Mouse (Mus musculus): Measurements from ENCODE around the gene BC107364. TPM values are rescaled to one million over a fixed set of nuclear protein-coding genes. Genes with fewer than 3 reads are reported as not detected.
"Not testable (repeated sequence)": the region's sequence is repeated elsewhere in the genome, so short reads cannot be mapped to it uniquely, and the experiment has no call there.

BC107364 gene
- 4.6 TPM in 2 replicates for polyA plus RNA-seq (2011; ENCODE audit: insufficient read depth, insufficient read length, low read depth, missing spikeins)

- H3K27ac ChIP-seq (ENCODE audit: insufficient read depth, low read length); H3K4me3 ChIP-seq (ENCODE audit: low read depth, low read length); H3K9ac ChIP-seq (ENCODE audit: low read depth, poor library complexity, severe bottlenecking); H3K36me3 ChIP-seq (ENCODE audit: control insufficient read depth, insufficient read depth, low read length, poor library complexity, severe bottlenecking); H3K9me3 ChIP-seq (replicated peaks; ENCODE audit: control insufficient read depth, insufficient read depth, low read length, poor library complexity, severe bottlenecking); H3K27me3 ChIP-seq (ENCODE audit: control insufficient read depth, insufficient read depth, low read length, poor library complexity, severe bottlenecking); H3K4me1 ChIP-seq (ENCODE audit: control insufficient read depth, insufficient read depth, low read length): not testable (repeated sequence)
Observed at GRCm38 (mm10) chr3:96452262-96452661, at the start of gene BC107364. TSS of gene BC107364 (minus strand) at chr3:96452306.

- Histone ChIP-seq H3K4me3 (ENCODE audit: low read depth, low read length) (peak overlapping the region; percentile 81), H3K27me3 (ENCODE audit: control insufficient read depth, insufficient read depth, low read length, poor library complexity, severe bottlenecking) (no peaks in the 10 kb centered on the region), H3K27ac (ENCODE audit: insufficient read depth, low read length) (peak overlapping the region; percentile 63), H3K9me3 (replicated peaks; ENCODE audit: control insufficient read depth, insufficient read depth, low read length, poor library complexity, severe bottlenecking) (no peaks in the 10 kb centered on the region), H3K9ac (ENCODE audit: low read depth, poor library complexity, severe bottlenecking) (peak overlapping the region; percentile 96), H3K36me3 (ENCODE audit: control insufficient read depth, insufficient read depth, low read length, poor library complexity, severe bottlenecking) (no peaks in the 10 kb centered on the region), H3K4me1 (ENCODE audit: control insufficient read depth, insufficient read depth, low read length) (no peaks in the 10 kb centered on the region)
- no peak for TF ChIP-seq CTCF (IDR thresholded peaks at IDR 0.05; ENCODE audit: low read depth, low read length)
- TF ChIP-seq POLR2A (IDR thresholded peaks at IDR 0.05; ENCODE audit: insufficient read depth, low read length), result no peak
- TF ChIP-seq EP300 (IDR thresholded peaks at IDR 0.05; ENCODE audit: insufficient read depth, low read depth, low read length), result no peak
Observed at GRCm38 (mm10) chr3:96501391-96502115, 49.4 kb upstream of the BC107364 start.

GRCm38 (mm10) chr3:96500691-96501265, 48.7 kb upstream of the BC107364 start:
- peak overlapping the region; percentile 98 for H3K4me3 ChIP-seq (ENCODE audit: low read depth, low read length)
- H3K4me1 ChIP-seq (ENCODE audit: control insufficient read depth, insufficient read depth, low read length), result no peaks in the 10 kb centered on the region
- 0 out of 2 replicates have a peak, but pooled peaks have one; percentile 38 for TF ChIP-seq EP300 (IDR thresholded peaks at IDR 0.05; ENCODE audit: insufficient read depth, low read depth, low read length)
- no peak for TF ChIP-seq POLR2A (IDR thresholded peaks at IDR 0.05; ENCODE audit: insufficient read depth, low read length)
- TF ChIP-seq CTCF (IDR thresholded peaks at IDR 0.05; ENCODE audit: low read depth, low read length), result no peak
- H3K27me3 ChIP-seq (ENCODE audit: control insufficient read depth, insufficient read depth, low read length, poor library complexity, severe bottlenecking), result no peaks in the 10 kb centered on the region
- H3K9me3 ChIP-seq (replicated peaks; ENCODE audit: control insufficient read depth, insufficient read depth, low read length, poor library complexity, severe bottlenecking), result no peaks in the 10 kb centered on the region
- H3K9ac ChIP-seq (ENCODE audit: low read depth, poor library complexity, severe bottlenecking), result peak overlapping the region; percentile 96
- no peaks in the 10 kb centered on the region for H3K36me3 ChIP-seq (ENCODE audit: control insufficient read depth, insufficient read depth, low read length, poor library complexity, severe bottlenecking)
- H3K27ac ChIP-seq (ENCODE audit: insufficient read depth, low read length), result peak overlapping the region; percentile 86

- H3K4me1 ChIP-seq (ENCODE audit: control insufficient read depth, insufficient read depth, low read length), result no peaks in the 10 kb centered on the region
- H3K27ac ChIP-seq (ENCODE audit: insufficient read depth, low read length), result peak overlapping the region; percentile 58; the same call in 1 of the 2 replicates
- TF ChIP-seq CTCF (IDR thresholded peaks at IDR 0.05; ENCODE audit: low read depth, low read length), result no peak
- TF ChIP-seq POLR2A (IDR thresholded peaks at IDR 0.05; ENCODE audit: insufficient read depth, low read length), result no peak
- H3K4me3 ChIP-seq (ENCODE audit: low read depth, low read length), result peak overlapping the region; percentile 98
- no peaks in the 10 kb centered on the region for H3K9me3 ChIP-seq (replicated peaks; ENCODE audit: control insufficient read depth, insufficient read depth, low read length, poor library complexity, severe bottlenecking)
- no peaks in the 10 kb centered on the region for H3K27me3 ChIP-seq (ENCODE audit: control insufficient read depth, insufficient read depth, low read length, poor library complexity, severe bottlenecking)
- no peaks in the 10 kb centered on the region for H3K36me3 ChIP-seq (ENCODE audit: control insufficient read depth, insufficient read depth, low read length, poor library complexity, severe bottlenecking)
- H3K9ac ChIP-seq (ENCODE audit: low read depth, poor library complexity, severe bottlenecking), result peak overlapping the region; percentile 96
Observed at GRCm38 (mm10) chr3:96500289-96500621, 48.1 kb upstream of the BC107364 start.

GRCm38 (mm10) chr3:96499481-96500288, 47.6 kb upstream of the BC107364 start:
- Histone ChIP-seq H3K36me3 (ENCODE audit: control insufficient read depth, insufficient read depth, low read length, poor library complexity, severe bottlenecking) (no peaks in the 10 kb centered on the region), H3K27ac (ENCODE audit: insufficient read depth, low read length) (peak overlapping the region; percentile 58), H3K9me3 (replicated peaks; ENCODE audit: control insufficient read depth, insufficient read depth, low read length, poor library complexity, severe bottlenecking) (no peaks in the 10 kb centered on the region; the same call in 1 of the 2 replicates), H3K9ac (ENCODE audit: low read depth, poor library complexity, severe bottlenecking) (peak overlapping the region; percentile 96), H3K27me3 (ENCODE audit: control insufficient read depth, insufficient read depth, low read length, poor library complexity, severe bottlenecking) (no peaks in the 10 kb centered on the region), H3K4me1 (ENCODE audit: control insufficient read depth, insufficient read depth, low read length) (no peaks in the 10 kb centered on the region), H3K4me3 (ENCODE audit: low read depth, low read length) (peak overlapping the region; percentile 98)
- TF ChIP-seq POLR2A (IDR thresholded peaks at IDR 0.05; ENCODE audit: insufficient read depth, low read length) (no peak), CTCF (IDR thresholded peaks at IDR 0.05; ENCODE audit: low read depth, low read length) (no peak), EP300 (IDR thresholded peaks at IDR 0.05; ENCODE audit: insufficient read depth, low read depth, low read length) (no peak)
